Mouse (Mus musculus): Measurements from ENCODE around the gene Mlycd.

Gene Mlycd

DNA sequence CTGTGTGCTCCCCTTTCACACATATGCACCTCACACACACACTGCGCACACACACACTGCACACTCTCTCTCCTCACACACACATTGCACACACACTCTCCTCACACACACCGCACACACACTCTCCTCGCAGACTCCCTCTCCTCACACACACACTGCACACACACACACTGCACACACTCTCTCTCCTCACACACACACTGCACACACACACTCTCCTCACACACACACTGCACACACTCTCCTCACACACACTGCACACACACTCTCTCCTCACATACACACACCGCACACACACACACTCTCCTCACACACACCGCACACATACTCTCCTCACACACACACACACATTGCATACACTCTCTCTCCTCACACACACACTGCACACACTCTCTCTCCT lies 10.0 kb downstream of the Mlycd start:
- DNase-seq, result no peak

DNA sequence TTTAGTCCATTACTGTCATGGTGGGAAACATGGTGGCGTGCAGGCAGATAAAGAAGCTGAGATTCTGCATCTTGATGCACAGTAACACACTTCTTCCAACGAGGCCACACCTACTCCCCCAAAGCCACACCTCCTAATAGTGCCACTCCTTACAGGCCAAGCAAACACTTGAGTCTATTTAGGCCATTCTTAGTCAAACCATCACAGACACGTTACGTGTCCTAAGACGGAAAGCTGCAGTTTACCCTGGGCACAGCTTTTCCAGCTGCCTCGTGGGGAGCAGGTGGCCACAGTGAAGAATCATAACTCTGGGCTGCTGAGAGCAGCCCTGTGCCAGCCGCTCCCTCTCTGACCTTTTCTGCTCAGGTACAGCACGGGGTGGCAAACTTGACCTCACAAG lies 13.6 kb downstream of the Mlycd start:
- no peak for DNase-seq

DNA sequence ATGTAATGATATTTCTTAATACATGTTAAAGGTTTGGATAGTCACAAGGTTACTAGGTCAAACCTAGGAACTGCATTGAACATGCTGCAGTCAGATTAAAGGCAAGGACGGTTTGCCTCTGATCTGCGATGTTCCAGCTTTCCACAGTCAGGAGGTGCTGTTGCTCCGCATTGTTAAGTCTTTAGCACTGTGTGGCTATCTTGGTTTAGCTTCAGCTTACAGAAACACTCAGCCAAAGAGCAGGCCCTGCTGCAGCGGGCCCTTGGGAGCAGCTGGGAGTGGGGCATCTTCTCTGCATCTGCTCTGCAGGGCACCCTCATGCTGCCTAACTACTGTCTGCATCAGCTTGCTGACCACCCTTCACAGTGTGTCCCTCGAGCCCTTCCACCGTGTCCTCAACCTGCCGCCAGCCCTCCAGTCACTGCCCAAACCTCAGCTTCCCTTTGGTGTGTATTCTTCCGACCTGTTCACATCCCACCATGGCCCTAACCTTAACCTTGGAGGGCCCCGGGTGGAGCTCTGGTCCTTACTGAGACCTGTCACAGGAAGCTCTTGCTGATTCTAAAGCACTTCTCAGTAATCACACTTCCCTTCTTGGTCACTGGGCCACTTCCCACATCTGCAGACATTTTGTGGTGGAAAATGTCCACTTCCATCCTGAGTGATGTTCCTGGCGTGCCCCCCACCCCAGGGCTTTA lies 17.5 kb downstream of the Mlycd start:
- DNase-seq, result no peak

DNA sequence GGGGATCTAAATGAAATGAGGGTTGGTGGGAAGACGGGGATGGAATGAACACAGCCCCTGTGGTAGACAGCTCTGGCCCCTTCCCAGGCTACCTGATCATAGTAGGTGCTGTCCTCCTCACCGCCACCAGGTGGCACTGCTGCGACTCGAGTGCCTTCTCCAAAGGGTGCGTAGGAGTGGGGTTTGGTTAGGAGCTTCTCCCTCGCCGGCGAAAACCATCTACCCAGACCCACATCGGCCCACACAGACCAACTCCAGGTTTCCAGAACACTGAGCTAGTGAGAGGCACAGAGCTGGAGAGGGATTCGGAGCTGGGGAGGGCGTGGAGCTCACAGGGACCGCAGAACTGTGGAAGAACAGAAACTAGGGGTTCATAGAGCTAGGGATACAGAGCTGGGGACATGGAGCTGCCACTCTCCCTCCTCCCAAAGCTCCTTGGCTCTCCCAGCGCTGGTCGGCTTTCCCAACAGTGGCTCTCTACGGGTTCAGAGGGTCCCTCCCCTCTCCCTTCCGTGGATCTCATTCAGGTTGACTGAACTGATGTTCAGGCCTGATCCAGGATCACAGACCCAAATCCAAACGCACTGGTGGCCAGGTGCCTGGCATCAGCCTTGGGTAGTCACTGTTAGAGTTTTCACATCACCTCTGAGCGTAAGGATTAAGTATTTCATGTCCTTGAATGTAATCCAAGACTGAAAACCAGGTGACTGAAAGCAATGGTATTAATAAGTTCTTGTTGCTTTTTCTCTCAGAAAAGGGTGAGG lies 18.2 kb downstream of the Mlycd start:
- DNase-seq, result peak; percentile 80

DNA sequence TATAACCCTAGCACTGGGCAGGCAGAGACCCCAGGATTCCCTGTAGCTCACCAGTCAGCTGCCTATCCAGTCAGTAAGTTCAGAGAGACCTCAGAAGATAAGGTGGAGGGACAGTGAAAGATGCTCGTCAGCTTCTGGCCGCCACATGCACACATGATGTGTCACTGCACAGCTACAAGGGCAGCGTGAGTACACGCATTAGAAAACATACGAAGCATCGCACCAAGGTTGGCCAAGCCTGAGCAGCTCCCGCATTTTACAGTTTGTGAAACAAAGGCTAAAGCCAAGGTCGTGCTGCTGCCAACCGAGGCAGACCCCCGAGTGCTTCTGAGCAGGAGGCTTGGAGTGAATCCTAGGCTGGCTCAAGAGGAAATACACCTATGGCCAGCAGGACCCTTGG lies 18.9 kb downstream of the Mlycd start:
- DNase-seq, result no peak

DNA sequence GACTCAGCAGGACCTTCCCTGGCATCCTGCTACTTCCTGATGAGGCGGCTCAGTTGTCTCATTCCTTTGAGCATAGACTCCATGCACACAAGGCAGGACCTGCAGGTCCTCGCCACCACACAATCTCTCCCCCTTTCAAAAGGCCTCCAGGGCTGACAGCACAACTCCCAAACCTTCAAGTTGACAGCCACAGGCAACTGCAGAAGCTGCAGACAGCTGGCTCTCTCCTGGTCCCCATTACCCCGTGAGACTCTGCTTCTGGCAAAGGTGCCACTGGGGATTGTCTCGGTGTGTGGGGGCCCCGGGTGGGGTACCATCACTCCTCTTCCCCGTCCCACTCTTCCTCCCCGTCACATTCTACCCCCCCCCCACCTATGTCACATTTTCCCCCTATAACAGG lies 25.6 kb downstream of the Mlycd start:
- DNase-seq, result no peak

DNA sequence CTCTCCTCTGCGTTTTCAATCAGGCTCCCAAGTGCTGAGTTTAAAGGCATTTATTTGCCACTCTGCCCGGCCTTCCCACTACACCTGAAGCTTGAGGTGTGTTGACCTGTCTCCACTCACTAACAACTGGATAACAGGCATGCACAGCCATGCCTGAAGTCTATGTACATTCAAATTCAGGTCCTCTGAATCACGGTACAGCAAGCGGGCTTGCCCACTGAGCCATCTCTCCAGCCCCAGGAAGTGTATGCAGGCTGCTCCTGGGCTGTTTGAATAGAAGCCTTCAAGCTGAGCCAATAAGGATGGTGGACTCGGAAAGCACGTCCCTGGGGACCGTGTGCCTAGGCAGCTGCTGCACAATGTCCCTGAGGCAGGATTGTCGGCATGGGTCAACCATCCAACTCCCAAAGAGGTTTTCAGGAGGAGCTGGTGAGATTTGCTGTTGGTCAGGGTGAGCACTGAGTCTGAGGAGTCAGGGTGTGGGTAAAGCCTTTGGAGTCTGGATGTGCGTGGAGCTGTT lies 27.0 kb downstream of the Mlycd start:
- no peak for DNase-seq

DNA sequence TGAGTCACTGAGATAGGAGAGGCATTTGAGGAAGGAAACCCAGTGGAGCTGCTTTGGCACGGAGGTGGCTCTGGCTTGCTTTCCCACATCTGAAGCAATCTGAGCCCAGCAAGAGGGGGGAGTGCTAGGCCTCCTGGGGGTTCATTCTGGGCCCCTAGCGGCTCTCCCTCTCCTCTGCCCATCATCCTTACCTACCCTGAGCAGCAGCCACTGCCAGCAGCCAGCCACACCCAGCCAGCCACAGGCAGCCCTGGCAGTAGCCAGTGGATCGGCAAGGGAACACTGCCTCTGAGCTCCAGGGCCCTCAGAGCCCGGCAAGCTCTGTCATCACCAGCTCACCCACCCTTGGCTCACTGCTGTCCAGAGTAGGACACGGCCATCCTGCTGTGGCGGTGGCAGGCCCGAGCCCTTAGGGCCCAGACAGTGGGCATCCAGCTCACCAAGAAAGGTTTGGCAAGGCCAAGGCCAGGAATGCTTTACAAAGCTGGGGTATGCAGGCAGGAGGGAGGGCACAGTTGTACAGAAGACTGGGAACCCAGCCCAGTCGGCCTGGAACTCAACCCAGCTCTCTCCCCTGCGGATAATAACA lies 27.5 kb downstream of the Mlycd start:
- DNase-seq, result peak; percentile 38

DNA sequence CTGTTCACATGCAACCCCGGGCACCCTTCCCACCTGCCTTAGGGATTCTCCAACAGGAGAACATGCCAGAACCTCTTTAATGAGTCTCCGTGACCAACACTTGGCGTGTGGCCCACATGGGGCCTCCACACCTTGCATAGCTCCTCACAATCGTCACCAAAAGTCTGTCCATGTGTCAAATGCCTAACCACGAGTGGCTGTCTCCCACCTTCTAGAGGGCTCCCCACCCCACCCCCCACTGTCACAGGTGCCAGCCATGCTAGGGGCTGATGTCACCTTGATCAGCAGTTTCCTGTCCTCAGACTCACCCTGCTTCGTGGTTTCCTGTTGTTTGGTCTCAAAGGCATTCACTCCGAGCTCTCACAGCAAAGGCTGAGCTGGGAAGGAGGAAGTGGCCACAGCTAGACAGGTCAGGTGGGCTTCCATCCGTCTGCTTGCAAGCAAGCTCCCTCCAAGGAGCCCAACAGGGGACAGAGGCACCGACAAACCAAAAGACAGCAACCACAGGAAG lies 29.0 kb downstream of the Mlycd start:
- peak; percentile 88 for DNase-seq

DNA sequence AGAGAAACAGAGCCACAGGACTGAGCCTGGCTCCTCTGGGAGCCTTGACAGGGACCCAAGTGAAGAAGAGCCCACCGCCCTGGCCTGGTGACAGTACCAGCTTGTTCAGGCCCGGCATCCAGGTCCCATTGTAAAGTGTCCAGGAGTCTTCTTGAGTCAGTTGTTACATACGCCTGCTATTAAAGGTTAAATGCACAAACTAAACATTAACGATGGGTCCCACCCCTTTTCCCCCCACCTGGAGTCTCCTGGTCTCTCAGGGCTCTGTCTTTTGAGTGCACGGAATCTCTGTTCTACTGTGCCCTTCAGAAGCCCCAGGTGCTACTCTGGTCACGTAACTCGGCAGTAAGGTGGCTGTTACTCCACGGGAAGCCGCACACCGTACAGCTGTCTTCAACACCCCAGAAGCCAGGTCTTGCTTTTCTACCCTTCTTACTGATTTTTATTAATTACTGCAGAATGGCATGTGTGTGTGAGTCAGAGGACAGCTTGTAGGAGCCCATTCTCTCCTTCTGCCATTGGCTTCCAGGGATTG lies 29.6 kb downstream of the Mlycd start:
- peak; percentile 50 for DNase-seq

DNA sequence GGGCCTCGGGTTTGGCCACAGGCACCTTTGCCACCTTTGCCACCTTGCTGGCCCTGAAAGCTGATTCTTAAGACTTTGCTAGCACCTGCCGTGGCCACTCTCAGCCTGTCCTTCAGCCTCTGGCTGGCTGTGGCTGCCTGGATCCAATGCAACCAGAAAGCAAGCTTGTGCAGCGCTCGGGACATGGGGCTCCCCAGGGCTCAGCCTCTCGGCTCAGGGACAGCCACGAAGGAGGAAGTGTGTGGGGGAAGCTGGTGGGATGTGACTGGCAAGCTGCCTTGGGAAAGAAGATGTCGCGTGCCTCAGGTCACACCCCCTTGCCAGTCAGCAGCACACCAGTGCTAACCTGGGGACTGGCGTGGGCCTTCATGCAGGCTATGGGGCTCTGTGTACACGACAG lies 30.1 kb downstream of the Mlycd start:
- DNase-seq, result peak; percentile 62

DNA sequence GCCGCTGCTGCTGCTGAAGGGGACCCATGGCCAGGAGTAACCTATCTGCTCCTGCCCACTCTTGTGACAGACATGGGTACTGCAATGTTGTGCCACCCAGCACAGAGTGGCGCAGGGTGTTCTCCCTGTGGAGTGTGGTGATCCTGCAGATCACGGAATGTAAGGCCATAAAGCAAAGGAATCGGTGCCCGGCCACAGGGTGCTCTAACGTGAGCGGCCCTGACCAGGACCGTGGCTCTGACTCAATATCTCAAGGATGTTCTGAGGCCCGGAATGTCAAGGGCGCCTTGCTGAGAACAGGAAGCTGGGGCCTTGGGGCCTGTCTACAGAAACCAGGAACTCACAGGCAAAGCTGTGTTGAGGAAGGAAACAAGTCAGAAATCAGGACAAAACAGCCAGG lies 30.9 kb downstream of the Mlycd start:
- peak; percentile 60 for DNase-seq

DNA sequence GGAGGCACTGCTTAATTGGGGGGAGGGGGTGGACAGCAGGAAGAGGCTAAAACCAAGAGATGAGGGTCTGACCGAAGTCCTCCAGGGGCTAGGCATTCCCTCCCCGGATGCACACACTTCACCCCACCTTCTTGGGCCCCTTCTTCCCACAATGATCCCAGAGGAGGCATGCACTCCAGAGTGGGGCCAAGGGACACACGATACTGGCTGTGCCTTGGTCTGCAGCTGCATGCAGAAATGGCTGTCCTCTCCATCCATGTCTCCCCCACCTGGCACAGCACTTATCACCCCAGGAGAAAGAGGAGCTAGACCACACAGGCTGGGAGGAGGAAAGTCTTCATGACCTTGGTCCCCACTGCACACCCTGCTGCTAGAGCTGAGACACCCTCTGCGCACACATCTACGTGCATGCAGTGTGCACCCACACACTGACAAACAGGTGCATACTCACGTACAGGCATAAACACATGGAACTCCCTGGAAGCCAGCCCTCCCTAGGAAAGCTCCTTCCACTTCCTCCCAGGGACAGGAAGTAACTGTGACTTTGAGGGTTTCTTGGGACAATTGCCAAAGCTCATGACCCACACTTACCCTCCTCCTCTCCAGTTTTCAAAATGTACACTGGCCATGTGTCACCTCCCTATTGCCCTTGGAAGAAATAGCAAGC lies 31.5 kb downstream of the Mlycd start:
- no peak for DNase-seq

DNA sequence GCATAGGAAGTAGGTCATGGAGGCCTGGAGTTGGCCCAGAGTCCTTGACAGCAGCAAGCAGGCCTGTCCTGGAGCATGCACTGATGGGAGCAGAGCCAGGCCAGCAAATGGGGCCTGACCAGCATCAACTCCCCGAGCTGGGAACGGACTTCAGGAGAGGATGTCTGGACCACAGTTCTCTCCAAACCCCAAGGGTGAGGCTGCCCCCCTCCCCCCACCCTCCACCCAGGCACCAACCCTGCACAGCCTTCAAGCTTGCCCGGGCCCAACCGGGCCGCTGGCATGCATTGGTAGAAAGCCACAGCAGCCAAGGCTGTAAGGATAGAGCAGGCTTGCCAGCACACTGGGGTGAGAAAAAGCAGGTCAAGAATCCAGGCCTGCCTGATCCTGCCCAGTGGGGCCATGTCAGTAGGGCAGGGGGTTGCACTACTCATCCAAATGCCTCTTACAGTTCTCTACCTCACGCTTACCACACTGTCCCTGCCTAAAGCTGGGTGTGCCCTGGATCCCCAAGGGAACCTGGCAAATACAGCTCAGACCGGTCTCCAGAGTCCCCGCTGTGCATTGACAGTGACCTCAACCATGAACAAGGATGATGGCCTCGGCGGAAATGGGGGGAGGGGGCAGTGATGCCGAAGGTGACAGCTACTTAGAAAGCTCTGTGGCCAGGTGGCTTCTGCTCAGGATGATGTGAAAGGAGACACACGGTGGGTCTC lies 33.1 kb downstream of the Mlycd start:
- DNase-seq, result no peak

DNA sequence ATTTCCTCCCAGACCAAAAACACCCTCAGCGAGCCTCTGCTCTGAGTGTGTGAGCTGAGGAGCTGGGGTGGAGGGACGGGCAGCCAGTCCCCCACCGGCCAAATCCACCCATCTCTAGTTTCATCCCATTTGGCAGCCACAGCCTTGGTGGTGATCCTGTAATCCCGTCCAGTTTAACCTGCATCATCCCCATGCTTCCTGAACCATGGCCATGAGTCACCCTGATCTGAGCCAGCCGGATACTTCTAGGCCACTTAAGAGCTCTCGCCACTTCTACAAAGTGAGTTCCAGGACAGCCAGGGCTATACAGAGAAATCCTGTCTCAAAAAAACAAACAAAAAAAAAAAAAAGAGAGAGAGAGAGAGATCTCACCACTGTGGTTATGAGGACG lies 33.7 kb downstream of the Mlycd start:
- no peak for DNase-seq

DNA sequence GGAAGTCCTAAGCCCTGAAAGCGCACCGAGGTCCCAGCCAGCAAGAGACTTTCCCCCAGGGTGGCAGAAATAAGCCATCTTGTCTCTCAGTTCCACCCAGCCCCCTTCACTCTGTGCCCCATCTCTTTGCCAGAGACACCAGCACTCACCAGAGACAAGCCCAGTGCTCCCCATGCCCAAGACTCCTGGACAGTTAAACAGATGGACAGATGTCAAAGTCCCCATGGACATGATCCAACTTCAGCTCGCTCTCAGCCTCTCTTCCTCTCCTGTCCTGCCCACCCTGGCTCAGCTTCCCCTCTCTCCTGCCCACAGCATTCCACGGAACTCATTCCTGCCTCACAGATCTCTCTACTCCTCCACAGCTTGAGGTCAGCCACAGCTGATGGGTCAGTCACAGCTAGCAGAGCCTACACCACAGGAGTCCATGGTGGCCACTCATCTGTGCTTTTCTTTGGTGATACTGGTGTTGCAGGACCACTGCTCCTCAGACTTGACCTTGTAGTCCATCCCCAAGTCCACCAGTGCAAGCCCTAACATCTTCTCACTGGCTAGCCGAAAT lies 34.2 kb downstream of the Mlycd start:
- no peak for DNase-seq

DNA sequence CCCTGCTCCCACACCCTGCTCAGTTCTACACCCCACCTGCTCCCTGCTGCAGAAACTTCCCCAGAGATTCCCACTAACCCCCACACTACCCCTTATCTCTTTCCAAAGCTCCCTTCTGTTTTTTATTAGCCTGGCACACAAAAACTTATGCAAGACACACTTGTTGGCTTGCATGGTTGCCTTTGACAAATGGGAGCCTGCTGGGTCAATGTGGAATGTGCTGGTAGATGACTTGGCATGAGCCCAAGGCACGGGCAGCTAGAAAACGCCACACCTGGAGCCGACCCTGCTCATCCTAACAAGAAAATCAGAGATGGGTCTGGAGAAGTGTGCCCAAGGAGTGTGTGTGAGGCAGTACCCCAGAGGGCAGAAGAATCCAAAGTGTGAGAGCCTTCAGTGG lies 34.9 kb downstream of the Mlycd start:
- DNase-seq, result no peak

DNA sequence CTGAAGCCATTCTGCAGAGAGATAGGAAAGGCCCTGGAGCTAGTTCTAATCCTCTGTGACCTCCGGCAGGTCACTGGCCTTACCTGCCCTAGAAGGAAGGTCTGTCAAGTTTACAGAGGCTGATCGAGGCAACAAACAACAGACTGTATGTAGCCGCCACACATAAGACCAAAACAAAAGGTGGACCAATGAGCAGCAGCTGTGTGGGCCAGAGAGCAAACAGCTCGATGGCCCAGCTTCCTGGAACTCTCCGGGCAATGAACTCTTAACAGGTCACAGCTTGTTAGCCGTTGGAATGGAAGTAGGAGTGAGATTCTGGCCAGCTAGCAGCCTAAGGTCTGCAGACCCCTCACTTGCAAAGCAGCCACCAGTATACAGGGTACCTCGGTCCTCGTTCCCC lies 35.6 kb downstream of the Mlycd start:
- DNase-seq, result no peak

DNA sequence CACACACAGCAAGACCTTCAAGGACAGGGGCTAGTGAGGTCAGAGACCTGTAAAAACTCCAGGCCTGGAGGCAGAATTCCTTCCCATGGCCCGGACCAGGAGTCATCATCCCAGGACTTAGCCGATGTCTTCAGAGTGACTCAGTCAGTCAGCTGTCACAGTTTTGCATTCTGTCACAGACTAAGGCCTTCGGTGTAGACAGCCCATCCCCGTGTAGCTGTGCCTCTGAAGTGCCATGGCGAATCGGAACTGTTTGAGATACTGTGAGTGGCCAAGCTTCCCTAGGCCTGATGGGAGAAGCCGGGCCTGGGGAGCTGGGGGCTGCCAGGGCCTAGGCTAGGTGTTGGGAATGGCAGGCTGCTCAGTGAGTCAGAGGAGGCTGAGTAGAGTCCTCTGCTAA lies 36.0 kb downstream of the Mlycd start:
- DNase-seq, result no peak

DNA sequence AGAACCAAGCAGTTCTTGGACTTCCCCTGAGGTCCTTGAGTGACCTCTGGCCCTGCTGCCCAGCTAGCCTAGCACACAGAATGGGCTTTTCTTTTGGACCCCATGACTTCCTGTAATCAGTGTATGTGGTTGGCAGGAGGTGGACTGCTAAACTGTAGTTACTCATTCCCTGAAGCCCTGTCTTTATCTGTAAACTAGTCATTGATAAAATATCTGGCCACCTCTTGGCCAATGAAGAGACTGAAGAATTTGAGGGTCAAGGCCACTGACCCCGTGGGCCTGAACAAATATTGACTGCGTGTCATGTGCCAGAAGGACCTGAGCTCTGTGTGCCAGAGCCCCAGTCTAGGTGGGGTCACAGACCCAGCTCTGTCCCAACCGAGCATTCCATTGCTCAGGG lies 37.7 kb downstream of the Mlycd start:
- DNase-seq, result no peak

DNA sequence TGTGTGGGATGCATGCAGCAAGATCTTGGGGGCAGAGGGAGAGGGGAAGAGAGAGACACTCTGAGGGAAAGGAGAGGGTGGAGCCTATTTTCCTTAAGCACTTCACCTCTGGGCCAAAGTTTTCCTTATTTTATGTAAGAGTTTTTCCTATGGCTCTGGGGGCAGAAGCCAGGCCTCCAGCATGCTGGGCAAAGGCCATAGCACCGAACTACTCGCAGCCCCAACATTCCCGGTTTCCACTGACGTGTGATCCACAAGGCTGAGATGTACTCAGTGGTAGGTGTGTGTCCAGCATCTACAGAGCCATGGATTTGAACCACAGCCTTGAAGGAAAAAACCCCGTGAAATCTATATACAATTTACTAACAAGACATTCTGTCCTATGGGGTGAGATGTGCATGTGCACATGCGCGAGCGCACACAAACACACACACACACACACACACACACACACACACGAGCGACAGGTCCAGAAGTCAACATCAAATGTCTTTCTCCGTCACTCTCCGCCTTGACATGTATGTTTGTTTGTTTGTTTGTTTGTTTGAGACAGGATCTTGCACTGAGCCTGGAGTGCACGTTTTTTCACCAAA lies 39.0 kb downstream of the Mlycd start, which contains the start of gene Osgin1:
Gene Osgin1 (plus strand): TSS at position 543 of the 593 bp plus-strand sequence.
- DNase-seq, result no peak

DNA sequence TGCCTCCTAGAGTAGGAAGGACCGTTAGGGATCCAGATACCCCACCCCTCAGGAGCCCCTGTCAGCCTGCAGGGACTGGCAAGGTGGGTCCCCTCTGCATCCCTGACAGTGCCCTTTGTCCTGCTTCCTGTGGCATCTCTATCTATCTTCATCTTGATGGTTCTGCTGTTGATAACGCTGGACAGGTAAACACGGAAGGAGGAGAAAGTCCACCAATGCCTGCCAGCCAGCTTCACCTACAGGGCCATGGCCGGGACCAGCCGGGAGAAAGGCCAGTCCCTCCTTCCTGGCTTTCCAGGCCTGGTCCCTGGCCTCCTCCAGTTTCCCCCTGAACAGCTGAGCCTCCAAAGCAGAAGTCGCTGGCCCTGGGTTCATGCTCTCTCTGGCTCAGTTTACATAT lies 39.9 kb downstream of the Mlycd start:
- DNase-seq, result no peak

All from thymus, postnatal 25 days (tissue).